Mouse (Mus musculus) myocyte (in vitro differentiated cells): Measurements from ENCODE around the gene Map2k2.

ENCODE experiments used
- CEBPB ChIP-seq: IDR thresholded peaks from 2 replicates; pipeline ENCODE4 v1.6.1; 2011; ENCODE audit warnings: mild to moderate bottlenecking, moderate library complexity; ENCODE audit not compliant: poor library complexity, insufficient read depth, severe bottlenecking
- E2F4 ChIP-seq: IDR thresholded peaks from one replicate; pipeline ENCODE4 v1.6.1; 2011; ENCODE audit warnings: mild to moderate bottlenecking, control low read depth, moderate library complexity; ENCODE audit not compliant: insufficient read depth
- MAX ChIP-seq: IDR thresholded peaks from one replicate; pipeline ENCODE4 v1.6.1; 2011; ENCODE audit warnings: low read depth, mild to moderate bottlenecking, control low read depth
- MYOD1 ChIP-seq, 3 experiments: IDR thresholded peaks; one replicate each; pipeline ENCODE4 v1.6.1; 2011; ENCODE audit warnings: control low read depth in 2 of 3, low read depth in 2 of 3, mild to moderate bottlenecking in 2 of 3, moderate library complexity in 1 of 3; ENCODE audit not compliant: insufficient read length in 2 of 3, control insufficient read depth in 1 of 3
- POLR2A ChIP-seq: IDR thresholded peaks from one replicate; pipeline ENCODE4 v1.6.1; 2011; ENCODE audit warnings: low read depth, mild to moderate bottlenecking, control low read depth, moderate library complexity; ENCODE audit not compliant: insufficient read length
- POLR2AphosphoS2 ChIP-seq: IDR thresholded peaks from one replicate; pipeline ENCODE4 v1.6.1; 2011; ENCODE audit warnings: low read depth, control low read depth; ENCODE audit not compliant: insufficient read length
- SRF ChIP-seq: IDR thresholded peaks from one replicate; pipeline ENCODE4 v1.6.1; 2011; ENCODE audit warnings: low read depth; ENCODE audit not compliant: control insufficient read depth, insufficient read length
- TCF12 ChIP-seq: IDR thresholded peaks from one replicate; pipeline ENCODE4 v1.6.1; 2011; ENCODE audit warnings: mild to moderate bottlenecking, control low read depth; ENCODE audit not compliant: poor library complexity, insufficient read depth, severe bottlenecking
- TCF3 ChIP-seq: IDR thresholded peaks from one replicate; pipeline ENCODE4 v1.6.1; 2011; ENCODE audit warnings: low read depth, control low read depth; ENCODE audit not compliant: insufficient read length
- USF1 ChIP-seq: IDR thresholded peaks from one replicate; pipeline ENCODE4 v1.6.1; 2011; ENCODE audit warnings: low read depth, mild to moderate bottlenecking, control low read depth, moderate library complexity

DNA sequence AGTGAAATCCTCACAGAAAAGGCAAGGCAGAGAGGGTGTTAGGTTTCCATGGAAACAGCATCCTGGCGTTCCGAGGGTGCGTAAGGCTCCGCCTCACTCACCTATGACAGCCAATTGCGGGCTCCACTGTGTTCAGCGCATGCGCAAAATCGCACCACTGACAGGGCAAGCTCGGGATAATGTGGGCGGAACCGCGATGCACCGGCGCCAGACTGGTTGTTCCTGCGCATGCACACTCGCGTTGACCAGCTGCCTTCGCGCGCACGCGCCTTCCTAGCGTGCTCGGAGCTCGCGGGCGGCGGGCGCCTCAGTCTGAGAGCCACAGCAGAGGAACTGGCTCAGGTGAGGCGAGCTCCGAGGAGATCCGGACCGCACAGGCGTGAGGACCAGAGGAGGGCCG, 35.9 kb upstream of the Map2k2 start, which contains the start of gene Thop1:
- peak in 2 of 3 experiments; percentile 36 to 65 for TF ChIP-seq MYOD1 (IDR thresholded peaks at IDR 0.05; ENCODE audit: control insufficient read depth in 1 of 3, insufficient read length in 2 of 3, low read depth in 2 of 3)
- no peak for TF ChIP-seq MAX
- TF ChIP-seq POLR2AphosphoS2: peak; percentile 82
- TF ChIP-seq USF1: no peak
- TF ChIP-seq POLR2A: peak; percentile 93
- no peak for TF ChIP-seq TCF12
- TF ChIP-seq CEBPB: no peak
- TF ChIP-seq TCF3: no peak
- peak; percentile 24 for TF ChIP-seq E2F4
- peak; percentile 47 for TF ChIP-seq SRF
